Mouse (Mus musculus): ENCODE measurements around the gene C1qtnf5.
"Not testable (repeated sequence)": the region's sequence is repeated elsewhere in the genome, so short reads cannot be mapped to it uniquely, and the experiment has no call there.

C1qtnf5 gene

DNA sequence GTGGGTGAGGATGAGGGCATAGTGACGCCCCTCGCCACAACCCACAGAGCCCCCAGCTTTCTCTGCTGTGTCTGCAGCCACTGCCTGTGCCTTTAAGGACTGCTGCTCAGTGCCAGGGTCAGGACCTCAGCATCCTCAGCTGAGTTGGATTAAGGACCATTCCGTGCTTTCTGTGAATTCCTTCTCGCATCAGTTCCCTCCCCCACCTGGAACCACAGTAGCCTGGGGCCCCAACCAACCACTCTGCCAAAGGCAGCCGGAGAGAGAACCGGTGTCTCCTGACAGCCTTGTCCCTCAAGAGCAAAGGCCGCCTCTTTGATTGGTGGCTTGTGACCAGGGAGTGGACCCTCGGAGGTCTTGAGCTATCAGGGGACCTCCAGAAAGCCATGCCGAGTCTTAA is 5.6 kb upstream of the C1qtnf5 start, which contains the start of gene Mfrp:
Gene Mfrp (plus strand): TSS at position 240 of the 400 bp plus-strand sequence.
- in situ Hi-C loops (cut with MboI, MseI): no loop called here

- in situ Hi-C loops (cut with MboI, MseI): no loop called here
Measured at GRCm38 (mm10) chr9:44104881-44105280, 2.2 kb upstream of the C1qtnf5 start.

DNA sequence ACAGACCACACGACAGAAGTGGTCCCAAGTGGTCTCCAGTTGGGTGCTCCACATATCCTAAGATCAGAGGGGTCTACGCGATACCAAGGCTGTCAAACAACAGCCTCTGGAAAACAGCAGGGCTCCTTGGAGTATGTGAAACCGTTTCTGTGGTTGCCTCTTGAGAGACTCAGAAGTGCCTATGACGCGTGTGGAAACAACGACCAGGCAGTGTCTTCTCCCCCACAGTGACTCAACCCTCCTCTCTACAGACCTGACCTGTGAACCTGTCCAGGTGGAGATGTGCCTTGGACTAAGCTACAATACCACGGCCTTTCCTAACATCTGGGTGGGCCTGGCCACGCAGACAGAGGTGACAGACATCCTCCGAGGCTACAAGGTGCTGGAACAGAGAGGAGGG is 1.3 kb upstream of the C1qtnf5 start:
- in situ Hi-C loops (cut with MboI, MseI): no loop called here

- in situ Hi-C loops (cut with MboI, MseI): no loop called here
Measured at GRCm38 (mm10) chr9:44106182-44106581, 863 bp upstream of the C1qtnf5 start.

DNA sequence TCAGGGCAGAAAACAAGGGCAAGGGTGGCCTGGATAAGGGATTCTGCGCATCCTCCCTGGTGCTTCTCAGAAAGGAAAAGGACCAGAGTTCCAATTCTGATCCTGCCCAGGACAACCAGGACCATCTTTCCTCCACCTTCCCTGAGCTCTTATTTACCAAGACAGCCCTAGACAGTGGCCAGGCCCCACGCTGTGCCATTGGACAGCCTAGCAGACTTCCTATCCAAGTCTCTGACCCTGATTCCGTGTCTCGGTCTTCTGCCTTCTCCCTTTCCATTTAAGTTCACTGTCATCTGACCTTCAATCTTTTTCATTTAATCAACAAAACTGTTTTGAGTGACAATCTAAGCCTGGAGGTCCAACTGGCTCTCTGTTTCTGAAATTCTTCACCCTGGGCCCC is 449 bp upstream of the C1qtnf5 start:
- in situ Hi-C loops (cut with MboI, MseI): no loop called here

GRCm38 (mm10) chr9:44107557-44108179 is 623 bp downstream of the C1qtnf5 start:
- in situ Hi-C loops (cut with MboI, MseI): no loop called here

DNA sequence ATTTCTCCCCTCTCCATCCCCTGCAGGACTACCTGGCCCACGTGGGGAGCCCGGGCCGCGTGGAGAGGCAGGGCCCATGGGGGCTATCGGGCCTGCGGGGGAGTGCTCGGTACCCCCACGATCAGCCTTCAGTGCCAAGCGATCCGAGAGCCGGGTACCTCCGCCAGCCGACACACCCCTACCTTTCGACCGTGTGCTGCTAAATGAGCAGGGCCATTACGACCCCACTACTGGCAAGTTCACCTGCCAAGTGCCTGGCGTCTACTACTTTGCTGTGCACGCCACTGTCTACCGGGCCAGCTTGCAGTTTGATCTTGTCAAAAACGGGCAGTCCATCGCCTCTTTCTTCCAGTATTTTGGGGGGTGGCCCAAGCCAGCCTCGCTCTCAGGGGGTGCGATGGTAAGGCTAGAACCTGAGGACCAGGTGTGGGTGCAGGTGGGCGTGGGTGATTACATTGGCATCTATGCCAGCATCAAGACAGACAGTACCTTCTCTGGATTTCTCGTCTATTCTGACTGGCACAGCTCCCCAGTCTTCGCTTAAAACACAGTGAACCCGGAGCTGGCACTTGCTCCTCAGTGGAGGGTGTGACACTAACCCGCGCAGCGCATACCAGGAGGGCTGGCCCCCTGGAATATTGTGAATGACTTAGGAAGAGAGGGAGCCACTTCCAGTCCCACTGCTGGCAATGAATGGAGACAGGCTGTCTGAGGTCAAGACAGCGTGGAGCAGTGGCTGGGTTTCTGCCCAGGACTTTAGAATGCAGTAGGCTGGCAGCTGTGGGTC is 1.4 kb downstream of the C1qtnf5 start:
- in situ Hi-C loops (cut with MboI, MseI): no loop called here

DNA sequence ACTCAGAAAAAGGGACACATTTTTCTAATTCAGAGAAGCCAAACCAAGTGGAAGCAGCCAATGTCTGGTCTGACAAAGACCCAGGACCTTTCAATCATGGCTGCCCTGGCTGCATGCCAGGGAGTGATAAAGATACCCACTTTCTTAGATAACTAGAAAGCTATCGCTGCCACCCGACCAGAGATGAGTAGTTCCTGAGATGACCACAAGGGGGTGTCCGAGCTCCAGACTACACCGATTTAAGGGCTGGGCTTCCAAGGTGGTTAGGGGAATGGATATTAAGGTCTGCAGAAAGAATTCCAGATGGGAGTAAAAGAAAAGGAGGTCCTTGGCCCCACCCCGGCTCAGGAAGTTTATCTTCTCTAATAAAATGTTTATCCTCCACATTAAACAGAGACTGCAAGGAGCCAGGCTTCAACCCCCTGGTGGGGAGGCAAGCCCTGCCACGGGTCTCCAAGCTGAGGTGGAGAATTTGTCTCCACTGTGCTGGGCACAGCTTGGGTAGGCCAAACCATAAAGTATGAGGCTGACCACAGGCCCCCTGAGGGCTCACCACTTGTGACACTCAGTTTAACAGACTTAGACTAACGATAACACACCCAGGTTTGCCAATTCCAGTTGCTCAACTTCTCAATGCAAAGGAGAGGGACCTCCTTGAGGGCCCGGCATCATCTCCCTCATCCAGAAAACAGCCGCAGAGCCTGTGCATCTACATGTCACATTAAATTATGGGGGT is 2.5 kb downstream of the C1qtnf5 start:
- in situ Hi-C loops (cut with MboI, MseI): no loop called here

GRCm38 (mm10) chr9:44111909-44112308 is 4.9 kb downstream of the C1qtnf5 start:
- in situ Hi-C loops (cut with MboI, MseI): not testable (repeated sequence)

DNA sequence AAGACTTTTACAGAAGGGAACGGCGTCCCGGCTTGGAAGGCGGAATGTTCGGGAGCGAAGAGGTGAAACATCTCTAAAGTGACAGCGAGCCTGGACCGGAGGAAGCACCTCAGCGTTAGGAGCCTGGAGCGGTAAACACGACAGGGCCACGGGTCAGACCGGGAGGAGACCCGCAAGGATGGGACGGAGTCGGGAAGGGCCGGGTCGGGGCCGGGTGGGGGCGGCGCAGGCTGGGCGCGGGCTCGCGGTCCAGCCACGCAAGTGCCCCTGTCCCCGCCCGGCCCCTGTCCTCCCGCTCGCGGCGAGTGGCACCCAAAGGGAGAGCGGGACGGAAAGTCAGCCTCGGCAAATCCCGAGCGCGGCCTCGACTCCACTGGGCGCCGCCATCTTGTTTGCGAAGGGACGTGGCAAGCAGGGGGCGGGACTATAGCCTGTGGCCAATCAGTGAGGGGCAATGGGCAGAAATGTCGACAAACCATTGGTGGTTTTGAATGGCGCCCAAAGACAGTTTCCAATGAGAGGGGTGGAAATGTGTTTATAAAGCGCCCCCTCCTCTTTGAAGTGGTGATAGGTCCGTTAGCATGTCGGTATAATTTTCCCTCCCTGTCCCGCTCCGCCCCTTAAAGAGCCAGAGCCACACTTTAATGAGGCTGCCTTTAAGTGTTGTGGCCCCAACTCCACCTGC is 6.2 kb downstream of the C1qtnf5 start, which contains the start of the genes Gm49380 and Rnf26:
Gene Gm49380 (minus strand): TSS at position 396 of the 685 bp plus-strand sequence.
Gene Rnf26 (minus strand): TSS at position 413 of the 685 bp plus-strand sequence.
- in situ Hi-C loops (cut with MboI, MseI): no loop called here

- in situ Hi-C loops (cut with MboI, MseI): no loop called here
Measured at GRCm38 (mm10) chr9:44114453-44114852, 7.4 kb downstream of the C1qtnf5 start.

GRCm38 (mm10) chr9:44115599-44115998 is 8.6 kb downstream of the C1qtnf5 start:
- in situ Hi-C loops (cut with MboI, MseI): no loop called here

DNA sequence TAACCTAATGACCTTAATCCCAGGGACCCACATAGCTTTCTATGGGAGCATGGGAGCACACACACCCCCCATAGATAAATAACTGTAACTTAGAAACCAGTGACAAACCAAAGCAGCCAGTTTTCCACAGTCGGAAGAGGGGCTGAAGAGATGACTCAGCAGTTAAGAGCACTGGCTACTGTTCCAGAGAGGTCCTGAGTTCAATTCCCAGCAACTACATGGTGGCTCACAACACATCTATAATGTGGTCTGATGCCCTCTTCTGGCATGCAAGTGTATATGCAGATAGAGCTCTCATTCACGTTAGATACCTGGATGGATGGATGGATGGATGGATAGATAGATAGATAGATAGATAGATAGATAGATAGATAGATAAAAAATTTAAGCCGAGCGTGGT is 9.1 kb downstream of the C1qtnf5 start:
- in situ Hi-C loops (cut with MboI, MseI): no loop called here

DNA sequence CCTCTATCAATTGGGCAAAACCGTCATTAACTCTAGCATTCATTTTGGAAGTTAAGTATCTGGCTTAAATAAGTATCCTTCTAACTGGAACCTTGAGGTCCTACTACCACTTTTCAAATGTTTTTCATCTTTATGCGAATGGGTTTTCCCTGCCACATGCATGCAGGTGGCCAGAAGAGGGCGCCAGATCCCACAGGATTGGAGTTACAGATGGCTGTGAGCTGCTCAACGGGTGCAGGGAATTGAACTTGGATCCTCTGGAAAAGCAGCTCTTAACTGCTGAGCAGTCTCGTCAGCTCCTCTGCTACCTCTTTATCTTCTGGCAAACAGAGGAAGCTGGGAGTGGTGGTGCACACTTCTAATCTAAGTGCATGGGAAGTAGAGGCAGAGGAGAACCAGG is 12.0 kb downstream of the C1qtnf5 start:
- in situ Hi-C loops (cut with MboI, MseI): no loop called here

DNA sequence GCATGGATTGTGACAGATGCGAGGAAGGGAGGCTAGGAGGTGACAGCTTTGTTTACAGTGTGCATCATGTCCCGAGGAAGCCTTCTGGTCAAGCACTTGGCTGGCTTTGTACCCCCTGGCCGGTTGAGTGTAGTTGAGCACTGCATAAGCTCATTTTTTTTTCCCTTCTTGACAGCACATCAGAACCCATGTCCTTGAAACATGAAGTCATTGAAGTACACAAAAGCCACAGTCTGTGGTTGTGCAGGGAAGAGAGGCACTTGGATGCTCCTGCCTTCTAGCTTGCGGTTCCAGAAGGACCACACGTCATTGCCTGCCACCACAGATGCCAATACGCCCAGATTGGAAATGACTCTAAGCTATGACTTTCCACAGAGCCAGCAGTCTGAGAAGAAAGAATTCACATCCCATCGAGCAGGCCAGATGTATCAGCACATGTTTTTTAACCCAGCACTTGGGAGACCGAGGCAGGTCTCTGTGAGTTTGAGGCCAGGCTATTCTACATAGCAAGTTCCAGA is 13.0 kb downstream of the C1qtnf5 start:
- in situ Hi-C loops (cut with MboI, MseI): no loop called here

GRCm38 (mm10) chr9:44124317-44124716 is 17.3 kb downstream of the C1qtnf5 start:
- in situ Hi-C loops (cut with MboI, MseI): no loop called here

GRCm38 (mm10) chr9:44125026-44125425 is 18.0 kb downstream of the C1qtnf5 start:
- in situ Hi-C loops (cut with MboI, MseI): no loop called here

DNA sequence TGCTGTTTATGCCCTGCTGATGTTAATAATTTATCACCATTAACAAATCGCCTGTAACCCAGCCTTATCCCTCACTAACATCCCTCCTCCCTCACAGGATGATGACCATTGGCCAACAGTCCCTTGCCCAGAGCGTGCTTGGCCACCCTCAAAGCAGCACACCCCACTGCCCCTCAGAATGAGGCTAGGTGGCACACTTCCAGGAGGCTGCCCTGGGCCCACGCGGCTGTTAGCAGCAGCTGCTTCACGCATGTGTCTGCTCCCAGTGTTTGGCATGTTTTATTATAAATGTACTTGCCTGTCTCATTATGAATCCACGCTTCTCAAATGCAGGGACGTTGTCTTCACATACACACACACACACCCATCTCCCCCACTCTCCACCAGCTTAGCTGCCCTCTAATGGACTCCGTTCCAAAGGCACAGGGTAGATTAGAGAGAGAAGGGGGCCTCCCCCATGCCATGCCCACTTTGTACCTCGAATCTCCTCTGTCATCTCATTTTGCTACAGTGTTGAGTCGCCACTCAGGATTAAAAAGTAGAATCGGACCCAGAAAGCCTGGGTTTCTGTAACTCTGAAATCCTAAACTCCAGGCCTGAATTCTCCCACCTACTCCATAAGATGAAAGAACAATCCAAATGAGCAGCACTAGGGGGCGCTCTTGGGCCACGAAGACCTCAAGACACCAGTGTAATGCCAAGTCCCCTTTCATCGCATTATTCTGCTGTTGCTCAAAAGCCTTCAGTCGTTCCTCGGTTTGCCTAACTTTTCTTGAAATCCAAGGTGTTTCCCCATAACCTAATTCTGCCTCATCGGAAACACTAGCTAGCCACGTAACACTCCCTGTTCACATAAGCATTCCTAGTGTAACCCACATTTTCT is 18.7 kb downstream of the C1qtnf5 start:
- in situ Hi-C loops (cut with MboI, MseI): no loop called here

GRCm38 (mm10) chr9:44126746-44127145 is 19.7 kb downstream of the C1qtnf5 start:
- in situ Hi-C loops (cut with MboI, MseI): no loop called here

DNA sequence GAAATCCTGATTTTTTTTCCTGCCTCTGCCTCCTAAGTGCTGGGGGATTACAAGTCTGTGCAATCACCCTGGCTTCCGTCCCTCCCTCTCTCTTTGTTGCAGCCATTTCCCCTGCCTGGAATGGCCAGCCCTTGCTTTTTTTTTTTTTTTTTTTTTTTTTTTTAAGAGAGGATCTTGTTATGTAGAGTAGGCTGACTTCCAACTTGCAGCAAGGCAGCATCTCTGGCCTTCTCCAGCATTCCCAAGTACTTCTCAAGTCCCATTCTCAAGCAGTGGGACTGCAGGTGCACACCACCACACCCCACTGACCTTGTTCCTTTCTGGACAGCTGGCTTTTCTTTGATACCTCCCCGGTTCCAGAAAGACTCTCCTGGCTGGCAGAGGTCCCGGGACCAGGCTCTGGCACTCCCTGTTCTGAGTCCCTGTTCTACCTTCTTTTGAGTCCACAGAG is 20.3 kb downstream of the C1qtnf5 start:
- in situ Hi-C loops (cut with MboI, MseI): no loop called here
